Mouse (Mus musculus) midbrain, postnatal 0 days (tissue): Measurements from ENCODE around the gene Gdf5. TPM values are rescaled to one million over a fixed set of nuclear protein-coding genes. Genes with fewer than 3 reads are reported as not detected.

Source experiments
- ATAC-seq: fragments of 200-750 bp; cut with Nextera tagmentation; 2 replicates; pipeline ENCODE4 v1.8.0; 2017; ENCODE audit warnings: moderate number of reproducible peaks, mild to moderate bottlenecking, moderate TSS enrichment, moderate library complexity; ENCODE audit not compliant: low FRiP score
- DNase-seq: peaks from one replicate; pipeline ENCODE4 v3.0.0-alpha.2; 2015; ENCODE audit warnings: low spot score
- H3K27ac ChIP-seq: fragments of 300-500 bp; sonication (generic); 2 replicates; pipeline ENCODE4 v1.5.1; 2014; ENCODE audit warnings: low read depth, mild to moderate bottlenecking, low read length, mixed read lengths
- H3K27me3 ChIP-seq: fragments of 300-500 bp; sonication (generic); 2 replicates; pipeline ENCODE4 v1.6.1; 2014; ENCODE audit warnings: low read length, control low read depth, mixed read lengths; ENCODE audit not compliant: insufficient read depth
- H3K36me3 ChIP-seq: fragments of 300-500 bp; sonication (generic); 2 replicates; pipeline ENCODE4 v1.6.1; 2014; ENCODE audit warnings: low read length, control low read depth, mixed read lengths; ENCODE audit not compliant: insufficient read depth
- H3K4me1 ChIP-seq: fragments of 300-500 bp; sonication (generic); 2 replicates; pipeline ENCODE4 v1.6.1; 2014; ENCODE audit warnings: mild to moderate bottlenecking, control low read depth, antibody characterized with exemption, low read length, mixed read lengths; ENCODE audit not compliant: insufficient read depth
- H3K4me2 ChIP-seq: fragments of 300-500 bp; sonication (generic); 2 replicates; pipeline ENCODE4 v1.6.1; 2014; ENCODE audit warnings: low read depth, mild to moderate bottlenecking, low read length, mixed read lengths; ENCODE audit not compliant: poor library complexity, severe bottlenecking
- H3K4me3 ChIP-seq: fragments of 300-500 bp; sonication (generic); 2 replicates; pipeline ENCODE4 v1.5.1; 2014; ENCODE audit warnings: low read depth, mild to moderate bottlenecking, low read length, moderate library complexity
- H3K9ac ChIP-seq: fragments of 300-500 bp; sonication (generic); replicated peaks from 2 replicates; pipeline ENCODE4 v1.6.1; 2014; ENCODE audit warnings: mild to moderate bottlenecking, low read length, moderate library complexity, mixed read lengths; ENCODE audit not compliant: poor library complexity, severe bottlenecking
- H3K9me3 ChIP-seq: fragments of 300-500 bp; sonication (generic); 2 replicates; pipeline ENCODE4 v1.6.1; 2016; ENCODE audit warnings: low read length, control low read depth
- CTCF ChIP-seq: IDR thresholded peaks from 2 replicates; pipeline ENCODE4 v1.5.1; 2016; ENCODE audit warnings: antibody characterized with exemption, mild to moderate bottlenecking
- WGBS: fragments of 180-500 bp; shearing (Covaris S2); extraction: QIAGEN DNeasy Blood & Tissue Kit; methylation state at CpG from one replicate; pipeline ENCODE4 v1.1.7; 2014; 5-methylcytosine and 5-hydroxymethylcytosine counted together
- polyA plus RNA-seq: library from polyadenylated mRNA; unstranded; fragments of >200 nt; fragmentation: Nextera tagmentation; extraction: Ambion mirVana; gene quantifications from 2 replicates; pipeline ENCODE4 v1.2.1, GENCODE M21; 2015
- total RNA-seq: library from RNA; depleted of rRNA; stranded (reverse); fragments of >200 nt; gene quantifications from 2 replicates; pipeline ENCODE4 v1.2.3, GENCODE M21; 2014

The Gdf5 gene
- total and polyA plus RNA-seq, 2 experiments from 2014 or later, result 0.69 to 2.0 TPM

DNA sequence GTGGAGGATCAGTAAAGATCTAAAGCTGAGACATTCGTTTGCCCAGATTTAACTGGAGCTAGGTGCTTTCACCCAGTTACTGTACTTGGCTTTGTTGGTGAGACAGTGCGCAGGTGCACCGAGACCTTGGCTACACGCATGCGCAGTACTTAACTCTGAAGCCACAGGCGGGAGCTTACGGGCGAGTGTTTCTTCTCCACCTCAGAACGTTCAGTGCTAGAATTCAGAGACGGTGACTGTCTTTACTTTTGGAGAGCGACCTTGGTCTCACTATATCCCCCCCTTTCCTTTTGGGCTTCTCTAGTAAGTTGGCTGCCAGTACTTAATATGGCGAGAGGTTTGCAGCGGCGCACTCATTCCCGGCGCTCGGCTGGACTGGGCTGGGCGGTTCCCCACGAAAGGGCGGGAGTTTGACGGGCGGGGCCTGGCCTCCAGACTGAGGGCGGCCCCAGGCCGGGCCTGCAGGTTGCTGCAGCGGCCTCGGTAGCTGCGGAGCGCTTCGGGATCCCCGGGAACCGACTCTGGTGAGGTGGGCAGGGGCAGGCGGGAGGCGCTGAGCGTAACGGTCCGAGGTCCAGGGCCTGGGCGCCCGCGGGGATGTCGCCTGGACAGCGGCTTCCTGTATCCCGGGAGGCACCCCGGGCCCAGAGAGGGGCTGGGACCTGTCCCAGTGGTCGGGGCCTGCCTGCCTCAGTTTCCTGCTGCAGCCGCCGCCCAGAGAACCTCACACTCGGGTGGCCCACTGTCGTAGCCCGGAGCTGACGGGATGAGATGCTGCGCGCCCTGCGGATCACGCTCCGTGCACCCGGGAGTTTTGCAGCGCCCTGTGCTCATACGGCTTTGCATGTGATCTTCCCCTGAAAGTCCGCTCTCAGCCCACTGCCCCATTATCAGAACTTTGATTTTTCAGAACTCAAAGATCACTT is 11.2 kb upstream of the Gdf5 start, which contains the start of gene Cep250:
Gene Cep250 (plus strand): TSS at position 325 of the 926 bp plus-strand sequence.
- ATAC-seq, result peak; percentile 94
- 0% methylated on average over 56 of the region's 59 CpGs for WGBS
- Histone ChIP-seq H3K9ac (peak within 1 kb of the TSS; percentile 86), H3K4me2 (peak within 1 kb of the TSS; percentile 78), H3K36me3 (no peaks in the 10 kb centered on the region), H3K27me3 (no peaks in the 10 kb centered on the region), H3K9me3 (no peaks in the 10 kb centered on the region), H3K27ac (peak within 1 kb of the TSS; percentile 91), H3K4me1 (no peaks in the 10 kb centered on the region), H3K4me3 (peak within 1 kb of the TSS; percentile 70)
- TF ChIP-seq CTCF, result no peak
- peak; percentile 94 for DNase-seq

- Histone ChIP-seq H3K9ac (no peak overlapping the region), H3K9me3 (no peaks in the 10 kb centered on the region), H3K27ac (no peak overlapping the region), H3K4me1 (no peaks in the 10 kb centered on the region), H3K36me3 (no peaks in the 10 kb centered on the region), H3K4me3 (no peak overlapping the region), H3K4me2 (no peak overlapping the region), H3K27me3 (no peaks in the 10 kb centered on the region)
- DNase-seq, result peak; percentile 78
- no peak for ATAC-seq
- TF ChIP-seq CTCF, result peak; percentile 80
Observed at GRCm38 (mm10) chr2:155952006-155952405, 6.8 kb upstream of the Gdf5 start.

GRCm38 (mm10) chr2:155949362-155949761 is 4.2 kb upstream of the Gdf5 start:
- WGBS, result 31% methylated on average over 6 of the region's 6 CpGs
- Histone ChIP-seq H3K36me3 (no peaks in the 10 kb centered on the region), H3K4me3 (no peak overlapping the region), H3K27me3 (no peaks in the 10 kb centered on the region), H3K27ac (no peak overlapping the region), H3K4me1 (no peaks in the 10 kb centered on the region), H3K9ac (no peak overlapping the region), H3K4me2 (no peak overlapping the region), H3K9me3 (no peaks in the 10 kb centered on the region)
- no peak for TF ChIP-seq CTCF
- ATAC-seq (no peak), DNase-seq (peak; percentile 44)

GRCm38 (mm10) chr2:155947390-155948002 is 2.3 kb upstream of the Gdf5 start:
- Histone ChIP-seq H3K4me3 (no peak overlapping the region), H3K36me3 (no peaks in the 10 kb centered on the region), H3K9ac (no peak overlapping the region), H3K9me3 (no peaks in the 10 kb centered on the region), H3K4me2 (no peak overlapping the region), H3K27me3 (no peaks in the 10 kb centered on the region), H3K4me1 (peaks cover 3% of the 10 kb centered on the region; the same call in 1 of the 2 replicates), H3K27ac (no peak overlapping the region)
- no peak for TF ChIP-seq CTCF
- DNase-seq (no peak), ATAC-seq (no peak)
- 66% methylated on average over 5 of the region's 5 CpGs for WGBS

GRCm38 (mm10) chr2:155946499-155946898 is 1.3 kb upstream of the Gdf5 start:
- ATAC-seq, result no peak
- Histone ChIP-seq H3K27ac (no peak overlapping the region), H3K4me1 (peaks cover 3% of the 10 kb centered on the region; the same call in 1 of the 2 replicates), H3K9me3 (no peaks in the 10 kb centered on the region), H3K4me3 (no peak overlapping the region), H3K4me2 (no peak overlapping the region), H3K27me3 (no peaks in the 10 kb centered on the region), H3K36me3 (no peaks in the 10 kb centered on the region), H3K9ac (no peak overlapping the region)
- DNase-seq, result no peak
- WGBS, result 6% methylated on average over 4 of the region's 4 CpGs
- no peak for TF ChIP-seq CTCF

DNA sequence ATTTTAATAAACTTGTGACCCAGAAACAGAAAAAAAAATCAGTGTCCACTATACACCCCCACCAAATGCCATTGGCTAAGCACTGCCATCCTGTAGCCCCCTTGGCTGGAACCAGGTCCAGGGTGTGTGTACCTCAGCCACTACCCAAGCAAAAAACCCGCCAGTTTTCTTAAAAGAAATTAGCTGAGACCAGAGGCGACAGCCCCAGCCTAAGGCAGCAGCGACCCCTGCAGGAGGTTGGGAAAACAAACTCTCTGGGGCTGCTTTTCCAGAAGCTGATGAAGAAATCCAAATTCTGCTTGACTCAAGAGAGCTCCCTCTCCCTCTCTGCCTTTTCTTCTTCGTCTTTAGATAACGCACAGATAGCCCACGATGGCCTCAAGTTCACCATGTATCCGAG is 902 bp upstream of the Gdf5 start:
- TF ChIP-seq CTCF, result peak; percentile 79
- 3% methylated on average over 7 of the region's 7 CpGs for WGBS
- Histone ChIP-seq H3K9ac (no peak overlapping the region), H3K4me1 (peaks cover 3% of the 10 kb centered on the region; the same call in 1 of the 2 replicates), H3K4me2 (no peak overlapping the region), H3K27me3 (no peaks in the 10 kb centered on the region), H3K27ac (no peak overlapping the region), H3K36me3 (no peaks in the 10 kb centered on the region), H3K4me3 (no peak overlapping the region), H3K9me3 (no peaks in the 10 kb centered on the region)
- DNase-seq (peak; percentile 78), ATAC-seq (no peak)
